Mouse (Mus musculus) right cerebral cortex, postnatal 14 days (tissue): ENCODE results near the gene Actl7b.
A peak's percentile ranks its signal among the peaks of the same experiment; 100 is the strongest.

ENCODE experiments used
- DNase-seq: peaks from one replicate; pipeline ENCODE4 v3.0.0; 2022

Actl7b gene

DNA sequence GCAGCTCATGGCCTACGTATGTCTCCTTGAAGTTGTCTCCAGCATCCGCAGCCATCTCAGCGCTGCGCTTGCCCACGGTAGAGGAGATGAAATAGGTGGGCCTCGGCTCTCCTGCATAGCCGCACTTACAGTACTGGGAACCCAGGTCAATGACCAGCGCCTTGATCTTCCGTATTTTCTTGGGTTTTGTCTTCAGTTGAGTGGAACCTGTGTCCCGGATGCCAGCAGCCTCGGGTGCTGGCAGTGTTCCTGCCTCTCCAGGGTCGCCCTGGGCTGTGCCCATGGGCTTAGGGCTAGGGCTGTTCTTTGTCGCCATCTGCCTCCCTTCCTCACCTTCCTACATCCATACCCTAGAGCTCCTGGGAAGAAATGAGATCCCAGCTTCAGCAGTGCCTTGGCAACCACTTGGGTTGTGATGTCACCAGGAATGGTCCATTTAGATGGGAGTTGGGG lies at the start of gene Actl7b:
Gene Actl7b (minus strand): TSS at position 403 of the 453 bp plus-strand sequence.
- DNase-seq, result no peak

- DNase-seq, result no peak
These were observed 29.8 kb upstream of the Actl7b start for GRCm38 (mm10) chr4:56771065-56771464.

DNA sequence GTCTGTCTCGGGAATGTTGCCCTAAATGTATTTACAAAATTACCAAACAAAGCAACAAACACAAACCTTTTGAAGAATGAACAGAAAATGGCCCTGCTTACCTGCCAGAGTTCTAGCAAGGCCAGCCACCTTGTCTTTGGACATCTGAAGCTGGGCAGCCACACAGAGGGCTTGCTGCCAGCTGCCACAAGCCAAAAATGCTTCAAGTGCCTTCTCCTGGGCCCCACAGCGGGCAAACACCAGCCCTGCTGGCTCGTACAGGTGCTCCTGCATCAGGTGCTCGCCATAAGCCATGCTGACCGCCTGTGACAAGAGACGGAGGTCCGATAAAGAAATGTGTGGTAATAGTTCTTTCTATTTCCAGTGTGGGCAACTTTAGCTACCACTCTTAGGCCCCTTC lies 27.7 kb upstream of the Actl7b start:
- DNase-seq, result no peak

DNA sequence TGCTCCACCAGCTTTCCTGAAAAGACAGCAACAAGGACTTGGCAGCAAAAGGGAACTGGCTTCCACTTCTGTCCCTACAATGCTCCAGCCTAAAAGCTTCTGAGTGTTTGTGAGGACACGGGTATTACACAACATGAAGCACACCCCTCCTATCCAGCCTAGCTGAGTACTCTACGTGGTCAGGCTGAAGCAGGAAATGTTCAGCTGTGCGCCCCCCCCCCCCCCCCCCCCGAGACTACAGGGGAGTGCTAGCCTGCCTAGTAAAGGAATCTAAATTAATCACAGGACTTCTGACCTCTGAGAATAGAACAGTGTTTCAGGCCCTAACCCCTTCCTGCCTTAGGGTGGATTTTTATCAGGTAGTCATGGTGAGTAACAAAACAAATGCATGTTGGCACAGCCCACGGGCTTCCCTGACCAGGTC lies 26.6 kb upstream of the Actl7b start:
- no peak for DNase-seq

GRCm38 (mm10) chr4:56757693-56758092 lies 16.4 kb upstream of the Actl7b start:
- DNase-seq, result no peak

- DNase-seq, result no peak
These were observed 15.8 kb upstream of the Actl7b start for GRCm38 (mm10) chr4:56756966-56757600.

- no peak for DNase-seq
These were observed 14.8 kb upstream of the Actl7b start for GRCm38 (mm10) chr4:56756021-56756420.

GRCm38 (mm10) chr4:56747456-56747855 lies 6.2 kb upstream of the Actl7b start:
- no peak for DNase-seq

- DNase-seq, result no peak
These were observed 5.1 kb upstream of the Actl7b start for GRCm38 (mm10) chr4:56746345-56746744.

DNA sequence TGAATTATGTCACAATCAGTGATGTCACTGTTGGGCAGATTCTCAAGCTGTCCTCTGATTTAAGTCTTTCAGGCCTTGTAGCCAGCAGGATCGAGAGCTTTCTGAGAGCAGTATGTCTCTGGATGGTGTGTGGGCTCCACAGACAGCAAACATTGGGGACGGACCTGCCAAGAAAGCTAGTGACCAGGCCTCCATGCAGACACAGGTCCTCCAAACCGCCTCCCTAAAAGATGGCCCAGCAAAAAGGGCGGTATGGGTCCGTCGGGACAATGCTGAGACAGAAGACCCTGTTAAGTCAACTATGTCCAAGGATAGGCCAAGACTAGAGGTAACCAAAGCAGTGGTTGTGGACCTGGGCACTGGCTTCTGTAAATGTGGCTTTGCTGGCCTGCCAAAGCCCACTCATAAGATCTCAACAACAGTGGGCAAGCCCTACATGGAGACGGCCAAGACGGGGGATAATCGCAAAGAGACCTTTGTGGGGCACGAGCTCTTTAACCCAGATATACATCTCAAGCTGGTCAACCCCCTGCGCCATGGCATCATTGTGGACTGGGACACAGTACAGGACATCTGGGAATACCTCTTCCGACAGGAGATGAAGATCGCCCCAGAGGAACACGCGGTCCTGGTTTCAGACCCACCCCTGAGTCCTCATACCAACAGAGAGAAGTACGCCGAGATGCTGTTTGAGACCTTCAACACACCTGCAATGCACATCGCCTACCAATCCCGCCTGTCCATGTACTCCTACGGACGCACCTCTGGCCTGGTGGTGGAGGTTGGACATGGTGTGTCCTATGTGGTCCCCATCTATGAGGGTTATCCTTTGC lies 2.3 kb upstream of the Actl7b start, which contains the start of gene Actl7a:
Gene Actl7a (plus strand): TSS at position 51 of the 833 bp plus-strand sequence.
- no peak for DNase-seq

DNA sequence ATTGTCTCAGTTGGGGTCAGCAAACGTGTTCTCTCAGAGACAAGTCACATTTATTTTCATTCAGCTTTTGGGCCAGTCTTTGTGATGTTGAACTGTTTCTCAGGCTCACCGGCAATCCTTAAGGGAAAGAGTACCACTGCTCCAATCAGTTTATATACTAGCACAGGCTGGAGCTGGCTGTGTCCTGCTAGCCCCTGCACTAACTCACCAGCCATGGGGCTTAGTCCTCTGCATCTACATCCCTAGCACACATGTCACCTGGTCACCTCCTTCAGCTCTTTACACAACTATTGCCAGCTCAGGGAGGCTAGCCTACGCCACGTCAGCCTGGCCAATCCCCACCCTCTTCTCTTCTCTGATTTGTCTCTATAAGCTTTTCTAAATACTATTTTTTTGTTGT lies 1.5 kb upstream of the Actl7b start:
- no peak for DNase-seq

- DNase-seq, result no peak
These were observed 632 bp downstream of the Actl7b start for GRCm38 (mm10) chr4:56740611-56741010.

- DNase-seq, result no peak
These were observed 1.2 kb downstream of the Actl7b start, which contains the start of gene Gm26657 for GRCm38 (mm10) chr4:56740020-56740485. TSS of gene Gm26657 (plus strand) at chr4:56740070.

GRCm38 (mm10) chr4:56725839-56726238 lies 15.4 kb downstream of the Actl7b start:
- peak; percentile 43 for DNase-seq

- DNase-seq, result no peak
These were observed 18.0 kb downstream of the Actl7b start for GRCm38 (mm10) chr4:56723237-56723636.

GRCm38 (mm10) chr4:56722346-56722745 lies 18.9 kb downstream of the Actl7b start:
- DNase-seq, result no peak

- peak; percentile 49 for DNase-seq
These were observed 19.8 kb downstream of the Actl7b start for GRCm38 (mm10) chr4:56721469-56721868.

- DNase-seq, result no peak
These were observed 20.8 kb downstream of the Actl7b start for GRCm38 (mm10) chr4:56720403-56720802.

GRCm38 (mm10) chr4:56719456-56719855 lies 21.8 kb downstream of the Actl7b start:
- no peak for DNase-seq

GRCm38 (mm10) chr4:56718573-56719442 lies 22.4 kb downstream of the Actl7b start:
- DNase-seq, result no peak

DNA sequence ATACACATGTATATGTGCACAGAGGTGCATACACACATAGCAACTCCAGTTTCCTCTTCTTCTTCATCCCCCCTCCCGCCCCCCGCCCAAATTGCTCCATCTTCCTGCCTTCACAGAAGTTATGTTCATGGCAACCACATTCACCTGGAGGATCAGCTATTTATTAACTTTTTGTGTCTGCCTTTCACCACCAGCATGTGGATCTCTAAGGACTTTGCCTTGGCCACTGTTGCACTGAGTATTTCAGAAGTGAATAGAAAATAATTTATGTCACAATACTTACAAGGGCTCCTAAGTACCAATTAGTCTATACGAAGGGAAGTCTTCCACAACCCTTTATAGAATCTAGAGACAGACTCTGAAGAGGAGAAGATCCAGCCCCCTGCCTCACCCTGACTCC lies 23.3 kb downstream of the Actl7b start:
- DNase-seq, result no peak

GRCm38 (mm10) chr4:56716801-56717200 lies 24.4 kb downstream of the Actl7b start:
- DNase-seq, result no peak

DNA sequence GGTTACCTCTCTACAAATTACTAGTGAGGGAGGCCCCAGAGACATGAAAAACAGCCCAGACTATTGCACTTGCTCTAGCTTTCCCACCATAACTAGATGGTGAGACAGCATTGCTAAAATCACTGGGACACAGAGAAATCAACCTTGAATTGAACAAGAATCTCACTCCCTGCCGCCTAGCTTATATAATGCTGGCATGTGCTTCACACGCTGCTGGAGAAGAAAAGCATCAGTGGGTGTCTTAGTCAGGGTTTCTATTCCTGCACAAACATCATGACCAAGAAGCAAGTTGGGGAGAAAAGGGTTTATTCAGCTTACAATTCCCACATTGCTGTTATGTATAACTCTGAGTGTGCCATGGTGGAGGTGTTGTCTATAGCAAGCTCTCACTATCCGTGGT lies 28.1 kb downstream of the Actl7b start:
- DNase-seq, result no peak
